Mouse (Mus musculus): ENCODE results near the gene Drd1. TPM values are rescaled to one million over a fixed set of nuclear protein-coding genes. Genes with fewer than 3 reads are reported as not detected.

Gene Drd1
- polyA plus RNA-seq, 1 experiment from 2014 or later: not detected

- Histone ChIP-seq H3K9ac (ENCODE audit: low read depth, low read length) (no peak overlapping the region), H3K4me3 (ENCODE audit: low read depth, low read length) (no peak overlapping the region), H3K4me2 (no peak overlapping the region), H3K4me1 (ENCODE audit: control insufficient read depth, insufficient read depth, low read length) (no peaks in the 10 kb centered on the region), H3K9me3 (replicated peaks; ENCODE audit: control insufficient read depth, low read length) (no peaks in the 10 kb centered on the region), H3K27me3 (ENCODE audit: control insufficient read depth, insufficient read depth, low read length) (no peaks in the 10 kb centered on the region), H3K27ac (ENCODE audit: low read depth, low read length) (no peak overlapping the region), H3K36me3 (ENCODE audit: control insufficient read depth, insufficient read depth, low read length) (peaks cover 22% of the 10 kb centered on the region)
- WGBS (ENCODE audit: insufficient replicate concordance): 65% methylated on average over 6 of the region's 6 CpGs
- no peak for ATAC-seq (replicated peaks; ENCODE audit: insufficient number of reproducible peaks, low FRiP score, low TSS enrichment)
Observed at GRCm38 (mm10) chr13:54094963-54095362, 39.5 kb upstream of the Drd1 start.

GRCm38 (mm10) chr13:54094349-54094748 is 38.8 kb upstream of the Drd1 start:
- H3K36me3 ChIP-seq (ENCODE audit: control insufficient read depth, insufficient read depth, low read length): peaks cover 28% of the 10 kb centered on the region
- WGBS (ENCODE audit: insufficient replicate concordance): 94% methylated on average over 4 of the region's 4 CpGs

GRCm38 (mm10) chr13:54091719-54092118 is 36.2 kb upstream of the Drd1 start:
- Histone ChIP-seq H3K4me3 (ENCODE audit: low read depth, low read length) (no peak overlapping the region), H3K27ac (ENCODE audit: low read depth, low read length) (no peak overlapping the region), H3K4me2 (no peak overlapping the region), H3K9ac (ENCODE audit: low read depth, low read length) (no peak overlapping the region), H3K36me3 (ENCODE audit: control insufficient read depth, insufficient read depth, low read length) (peaks cover 28% of the 10 kb centered on the region), H3K4me1 (ENCODE audit: control insufficient read depth, insufficient read depth, low read length) (no peaks in the 10 kb centered on the region), H3K27me3 (ENCODE audit: control insufficient read depth, insufficient read depth, low read length) (no peaks in the 10 kb centered on the region), H3K9me3 (replicated peaks; ENCODE audit: control insufficient read depth, low read length) (no peaks in the 10 kb centered on the region)
- no peak for ATAC-seq (replicated peaks; ENCODE audit: insufficient number of reproducible peaks, low FRiP score, low TSS enrichment)
- 67% methylated on average over 6 of the region's 6 CpGs for WGBS (ENCODE audit: insufficient replicate concordance)

More at GRCm38 (mm10) chr13:54094349-54094748, 38.8 kb upstream of the Drd1 start:
- H3K27ac ChIP-seq (ENCODE audit: low read depth, low read length): no peak overlapping the region
- ATAC-seq (replicated peaks; ENCODE audit: insufficient number of reproducible peaks, low FRiP score, low TSS enrichment): no peak
- no peak overlapping the region for H3K9ac ChIP-seq (ENCODE audit: low read depth, low read length)
- no peaks in the 10 kb centered on the region for H3K9me3 ChIP-seq (replicated peaks; ENCODE audit: control insufficient read depth, low read length)
- H3K27me3 ChIP-seq (ENCODE audit: control insufficient read depth, insufficient read depth, low read length): no peaks in the 10 kb centered on the region
- H3K4me1 ChIP-seq (ENCODE audit: control insufficient read depth, insufficient read depth, low read length): no peaks in the 10 kb centered on the region
- no peak overlapping the region for H3K4me3 ChIP-seq (ENCODE audit: low read depth, low read length)
- no peak overlapping the region for H3K4me2 ChIP-seq

GRCm38 (mm10) chr13:54085266-54085665 is 29.8 kb upstream of the Drd1 start:
- Histone ChIP-seq H3K4me3 (ENCODE audit: low read depth, low read length) (no peak overlapping the region), H3K4me2 (no peak overlapping the region), H3K27me3 (ENCODE audit: control insufficient read depth, insufficient read depth, low read length) (no peaks in the 10 kb centered on the region), H3K4me1 (ENCODE audit: control insufficient read depth, insufficient read depth, low read length) (peaks cover 14% of the 10 kb centered on the region), H3K9me3 (replicated peaks; ENCODE audit: control insufficient read depth, low read length) (no peaks in the 10 kb centered on the region), H3K9ac (ENCODE audit: low read depth, low read length) (no peak overlapping the region), H3K27ac (ENCODE audit: low read depth, low read length) (no peak overlapping the region), H3K36me3 (ENCODE audit: control insufficient read depth, insufficient read depth, low read length) (peaks cover 12% of the 10 kb centered on the region)
- ATAC-seq (replicated peaks; ENCODE audit: insufficient number of reproducible peaks, low FRiP score, low TSS enrichment): no peak
- 91% methylated on average over 18 of the region's 18 CpGs for WGBS (ENCODE audit: insufficient replicate concordance)

- Histone ChIP-seq H3K27ac (ENCODE audit: low read depth, low read length) (no peak overlapping the region), H3K4me3 (ENCODE audit: low read depth, low read length) (no peak overlapping the region), H3K4me1 (ENCODE audit: control insufficient read depth, insufficient read depth, low read length) (peaks cover 14% of the 10 kb centered on the region), H3K36me3 (ENCODE audit: control insufficient read depth, insufficient read depth, low read length) (peaks cover 10% of the 10 kb centered on the region), H3K9me3 (replicated peaks; ENCODE audit: control insufficient read depth, low read length) (no peaks in the 10 kb centered on the region), H3K4me2 (no peak overlapping the region), H3K9ac (ENCODE audit: low read depth, low read length) (no peak overlapping the region), H3K27me3 (ENCODE audit: control insufficient read depth, insufficient read depth, low read length) (no peaks in the 10 kb centered on the region)
- 86% methylated on average over 5 of the region's 5 CpGs for WGBS (ENCODE audit: insufficient replicate concordance)
- ATAC-seq (replicated peaks; ENCODE audit: insufficient number of reproducible peaks, low FRiP score, low TSS enrichment): no peak
Observed at GRCm38 (mm10) chr13:54084826-54085225, 29.3 kb upstream of the Drd1 start.

- no peak overlapping the region for H3K9ac ChIP-seq (ENCODE audit: low read depth, low read length)
- H3K4me2 ChIP-seq: no peak overlapping the region
- 73% methylated on average over 4 of the region's 4 CpGs for WGBS (ENCODE audit: insufficient replicate concordance)
- no peak overlapping the region for H3K4me3 ChIP-seq (ENCODE audit: low read depth, low read length)
- no peaks in the 10 kb centered on the region for H3K27me3 ChIP-seq (ENCODE audit: control insufficient read depth, insufficient read depth, low read length)
- peaks cover 14% of the 10 kb centered on the region for H3K4me1 ChIP-seq (ENCODE audit: control insufficient read depth, insufficient read depth, low read length)
- H3K9me3 ChIP-seq (replicated peaks; ENCODE audit: control insufficient read depth, low read length): no peaks in the 10 kb centered on the region
- H3K27ac ChIP-seq (ENCODE audit: low read depth, low read length): no peak overlapping the region
- H3K36me3 ChIP-seq (ENCODE audit: control insufficient read depth, insufficient read depth, low read length): peaks cover 6% of the 10 kb centered on the region; the same call in 1 of the 2 replicates
- ATAC-seq (replicated peaks; ENCODE audit: insufficient number of reproducible peaks, low FRiP score, low TSS enrichment): no peak
Observed at GRCm38 (mm10) chr13:54084178-54084577, 28.7 kb upstream of the Drd1 start.

GRCm38 (mm10) chr13:54082946-54083345 is 27.4 kb upstream of the Drd1 start:
- WGBS (ENCODE audit: insufficient replicate concordance): 33% methylated on average over 5 of the region's 5 CpGs
- Histone ChIP-seq H3K4me3 (ENCODE audit: low read depth, low read length) (no peak overlapping the region), H3K27me3 (ENCODE audit: control insufficient read depth, insufficient read depth, low read length) (no peaks in the 10 kb centered on the region), H3K9ac (ENCODE audit: low read depth, low read length) (no peak overlapping the region), H3K27ac (ENCODE audit: low read depth, low read length) (no peak overlapping the region), H3K4me1 (ENCODE audit: control insufficient read depth, insufficient read depth, low read length) (peaks cover 18% of the 10 kb centered on the region), H3K4me2 (no peak overlapping the region), H3K9me3 (replicated peaks; ENCODE audit: control insufficient read depth, low read length) (no peaks in the 10 kb centered on the region), H3K36me3 (ENCODE audit: control insufficient read depth, insufficient read depth, low read length) (peaks cover 6% of the 10 kb centered on the region; the same call in 1 of the 2 replicates)
- ATAC-seq (replicated peaks; ENCODE audit: insufficient number of reproducible peaks, low FRiP score, low TSS enrichment): no peak

GRCm38 (mm10) chr13:54080785-54081184 is 25.3 kb upstream of the Drd1 start:
- no peak for ATAC-seq (replicated peaks; ENCODE audit: insufficient number of reproducible peaks, low FRiP score, low TSS enrichment)
- 90% methylated on average over 1 of the region's 1 CpGs for WGBS (ENCODE audit: insufficient replicate concordance)
- H3K4me3 ChIP-seq (ENCODE audit: low read depth, low read length): no peak overlapping the region
- H3K4me2 ChIP-seq: no peak overlapping the region
- H3K27ac ChIP-seq (ENCODE audit: low read depth, low read length): no peak overlapping the region
- H3K4me1 ChIP-seq (ENCODE audit: control insufficient read depth, insufficient read depth, low read length): peaks cover 25% of the 10 kb centered on the region
- H3K9me3 ChIP-seq (replicated peaks; ENCODE audit: control insufficient read depth, low read length): no peaks in the 10 kb centered on the region
- no peaks in the 10 kb centered on the region for H3K36me3 ChIP-seq (ENCODE audit: control insufficient read depth, insufficient read depth, low read length)
- H3K27me3 ChIP-seq (ENCODE audit: control insufficient read depth, insufficient read depth, low read length): no peaks in the 10 kb centered on the region
- no peak overlapping the region for H3K9ac ChIP-seq (ENCODE audit: low read depth, low read length)

All from heart, embryonic 11.5 days (tissue).